Mouse (Mus musculus) hindbrain, embryonic 16.5 days (tissue): ENCODE measurements at regions not wholly inside any gene's neighbourhood (a gene's known extent, or its start where the extent isn't known, plus 50 kb on each side); places are given as distances from the start of the nearest gene placed in this dataset.

Experiments
- ATAC-seq: fragments of 200-750 bp; cut with Nextera tagmentation; 2 replicates; pipeline ENCODE4 v1.8.0; 2017; ENCODE audit warnings: moderate TSS enrichment, moderate library complexity
- H3K27ac ChIP-seq: fragments of 300-500 bp; sonication (generic); 2 replicates; pipeline ENCODE4 v1.5.1; 2014; ENCODE audit warnings: low read depth, mild to moderate bottlenecking, control low read depth, low read length, moderate library complexity
- H3K27me3 ChIP-seq: fragments of 300-500 bp; sonication (generic); replicated peaks from 2 replicates; pipeline ENCODE4 v1.6.1; 2014; ENCODE audit warnings: low read length; ENCODE audit not compliant: control insufficient read depth, insufficient read depth
- H3K36me3 ChIP-seq: fragments of 300-500 bp; sonication (generic); 2 replicates; pipeline ENCODE4 v1.6.1; 2014; ENCODE audit warnings: mild to moderate bottlenecking, low read length, moderate library complexity, mixed read lengths; ENCODE audit not compliant: control insufficient read depth, insufficient read depth
- H3K4me1 ChIP-seq: fragments of 300-500 bp; sonication (generic); 2 replicates; pipeline ENCODE4 v1.6.1; 2014; ENCODE audit warnings: low read depth, low read length; ENCODE audit not compliant: control insufficient read depth, insufficient read depth
- H3K4me2 ChIP-seq: fragments of 300-500 bp; sonication (generic); 2 replicates; pipeline ENCODE4 v1.6.1; 2014; ENCODE audit warnings: mild to moderate bottlenecking, low read length, control low read depth, moderate library complexity
- H3K4me3 ChIP-seq: fragments of 300-500 bp; sonication (generic); 2 replicates; pipeline ENCODE4 v1.5.1; 2014; ENCODE audit warnings: mild to moderate bottlenecking, low read length, control low read depth, moderate library complexity
- H3K9ac ChIP-seq: fragments of 300-500 bp; sonication (generic); 2 replicates; pipeline ENCODE4 v1.6.1; 2014; ENCODE audit warnings: low read depth, mild to moderate bottlenecking, control low read depth, low read length, moderate library complexity
- H3K9me3 ChIP-seq: fragments of 300-500 bp; sonication (generic); 2 replicates; pipeline ENCODE4 v1.6.1; 2014; ENCODE audit warnings: mild to moderate bottlenecking, low read length, moderate library complexity; ENCODE audit not compliant: control insufficient read depth
- WGBS: fragments of 180-500 bp; shearing (Covaris S2); extraction: QIAGEN DNeasy Blood & Tissue Kit; methylation state at CpG from one replicate; pipeline ENCODE4 v1.1.7; 2014; 5-methylcytosine and 5-hydroxymethylcytosine counted together

DNA sequence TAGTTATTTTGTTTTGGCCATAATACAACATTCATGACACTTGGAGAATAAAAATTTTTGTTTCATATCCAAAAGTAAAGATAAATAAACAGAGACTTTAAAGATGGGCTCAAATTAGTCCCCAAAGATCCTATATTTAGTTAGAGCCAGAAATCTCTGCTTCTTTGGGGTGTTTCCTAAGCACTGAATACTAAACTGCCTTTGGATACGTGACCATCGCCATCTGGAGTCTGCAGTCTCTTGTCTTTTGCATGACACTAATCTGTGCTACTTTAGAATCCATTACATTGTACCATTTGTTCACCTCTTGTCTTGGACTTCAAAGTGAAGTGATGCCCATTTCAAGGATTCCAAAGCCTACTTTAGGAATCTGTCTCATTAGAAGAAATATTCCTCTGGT, 92.5 kb upstream of the Ift57 start:
- Histone ChIP-seq H3K4me3 (no peak overlapping the region), H3K36me3 (no peaks in the 10 kb centered on the region), H3K4me1 (no peaks in the 10 kb centered on the region), H3K27ac (no peak overlapping the region), H3K27me3 (no peaks in the 10 kb centered on the region), H3K9me3 (peaks cover under 1% of the 10 kb centered on the region; the same call in 1 of the 2 replicates), H3K9ac (no peak overlapping the region), H3K4me2 (no peak overlapping the region)
- ATAC-seq, result no peak
- WGBS, result 84% methylated on average over 2 of the region's 2 CpGs

DNA sequence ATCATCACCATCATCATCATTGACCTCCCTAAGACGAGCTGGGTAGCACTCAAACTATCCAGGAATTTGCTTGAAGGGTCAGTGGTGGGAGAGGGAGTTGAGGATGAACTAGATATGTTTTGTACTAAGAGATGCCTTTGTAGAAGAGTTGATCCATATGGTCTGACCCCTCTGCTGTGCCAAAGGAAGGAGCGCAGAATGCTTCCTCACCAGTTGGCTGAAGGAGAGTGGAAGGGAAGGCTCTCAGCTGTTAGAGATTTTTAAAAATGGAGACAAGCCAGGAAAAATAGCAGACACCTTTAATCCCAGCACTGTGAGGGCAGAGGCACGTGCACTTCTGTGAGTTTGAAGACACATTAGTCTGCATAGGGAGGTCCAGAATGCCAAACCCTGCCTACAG, 84.2 kb upstream of the Ift57 start:
- Histone ChIP-seq H3K27me3 (no peaks in the 10 kb centered on the region), H3K4me1 (no peaks in the 10 kb centered on the region), H3K27ac (no peak overlapping the region), H3K4me3 (no peak overlapping the region), H3K4me2 (no peak overlapping the region), H3K9ac (no peak overlapping the region), H3K9me3 (peaks cover 4% of the 10 kb centered on the region; the same call in 1 of the 2 replicates), H3K36me3 (no peaks in the 10 kb centered on the region)
- ATAC-seq, result no peak
- WGBS, result 81% methylated on average over 3 of the region's 3 CpGs

DNA sequence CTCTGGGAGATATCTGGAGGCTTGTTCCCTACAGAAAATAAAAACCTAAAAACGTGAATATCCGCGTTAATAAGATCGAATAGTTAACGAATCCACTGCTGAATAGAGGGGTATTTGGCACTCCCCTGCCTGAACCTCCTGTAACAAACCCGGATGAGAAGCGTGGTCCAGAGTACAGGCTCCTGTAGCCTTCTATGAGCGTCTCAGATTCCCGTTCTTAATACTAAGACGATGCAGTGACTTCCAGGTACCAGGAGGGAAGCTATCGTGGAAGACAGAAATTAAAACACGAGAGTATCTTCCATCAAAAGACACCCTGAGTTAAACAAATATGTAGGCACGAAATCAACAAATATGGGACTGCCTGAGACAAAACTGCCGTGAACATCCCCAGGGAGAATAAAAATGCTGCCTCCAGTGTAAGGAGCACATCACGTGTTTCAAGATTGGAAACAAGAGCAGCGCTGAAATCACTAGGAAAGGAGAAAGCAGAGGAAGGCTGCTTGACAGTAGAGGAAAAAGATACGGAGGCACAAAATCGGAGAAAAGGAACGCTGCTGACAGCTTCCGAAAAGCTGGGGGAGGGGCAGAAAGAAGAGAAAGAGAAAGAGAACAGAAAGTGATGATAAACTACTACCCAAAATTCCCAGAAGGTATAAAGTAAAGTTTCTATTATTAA, 83.6 kb upstream of the Ift57 start:
- H3K36me3 ChIP-seq, result no peaks in the 10 kb centered on the region
- H3K9me3 ChIP-seq, result peaks cover 4% of the 10 kb centered on the region; the same call in 1 of the 2 replicates
- peak overlapping the region; percentile 39 for H3K4me2 ChIP-seq
- no peak overlapping the region for H3K9ac ChIP-seq
- no peak overlapping the region for H3K27ac ChIP-seq
- 67% methylated on average over 20 of the region's 20 CpGs for WGBS
- no peak for ATAC-seq
- H3K4me1 ChIP-seq, result no peaks in the 10 kb centered on the region
- H3K4me3 ChIP-seq, result peak overlapping the region; percentile 7; the same call in 1 of the 2 replicates
- H3K27me3 ChIP-seq, result no peaks in the 10 kb centered on the region

DNA sequence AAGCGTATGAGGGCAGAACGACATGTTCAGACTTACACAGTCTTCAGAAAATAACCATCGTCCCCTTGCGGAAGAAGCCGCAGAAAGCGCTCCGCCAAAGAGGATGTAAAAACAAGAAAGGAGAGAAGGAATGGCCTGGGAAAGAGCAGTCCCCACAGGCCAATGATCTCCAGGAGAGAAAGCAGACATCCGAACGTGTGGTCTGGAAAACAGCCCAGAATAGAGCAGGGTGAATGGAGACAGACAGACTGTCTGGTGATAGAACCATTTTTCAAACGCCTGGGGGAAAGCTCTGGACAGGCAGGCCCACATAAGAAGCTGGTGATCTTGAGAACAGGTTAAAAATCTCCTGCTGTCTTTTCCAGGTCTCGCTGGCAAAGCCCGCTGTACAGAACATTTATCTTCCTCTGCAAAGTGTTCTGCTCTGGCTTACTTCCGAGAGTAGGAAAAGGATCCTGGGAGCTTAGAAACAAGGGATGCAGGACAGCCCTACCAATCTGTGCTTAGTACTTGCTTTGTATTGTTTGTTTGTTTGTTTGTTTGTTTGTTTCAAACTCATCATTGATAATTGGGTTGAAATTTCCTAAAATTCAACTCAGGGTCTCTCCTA, 82.7 kb upstream of the Ift57 start:
- no peaks in the 10 kb centered on the region for H3K36me3 ChIP-seq
- H3K4me2 ChIP-seq, result peak overlapping the region; percentile 39
- peak overlapping the region; percentile 1; the same call in 1 of the 2 replicates for H3K4me3 ChIP-seq
- H3K9ac ChIP-seq, result no peak overlapping the region
- H3K4me1 ChIP-seq, result no peaks in the 10 kb centered on the region
- H3K27ac ChIP-seq, result no peak overlapping the region
- H3K9me3 ChIP-seq, result peaks cover 4% of the 10 kb centered on the region; the same call in 1 of the 2 replicates
- peak; percentile 91 for ATAC-seq
- 59% methylated on average over 13 of the region's 13 CpGs for WGBS
- H3K27me3 ChIP-seq, result no peaks in the 10 kb centered on the region

DNA sequence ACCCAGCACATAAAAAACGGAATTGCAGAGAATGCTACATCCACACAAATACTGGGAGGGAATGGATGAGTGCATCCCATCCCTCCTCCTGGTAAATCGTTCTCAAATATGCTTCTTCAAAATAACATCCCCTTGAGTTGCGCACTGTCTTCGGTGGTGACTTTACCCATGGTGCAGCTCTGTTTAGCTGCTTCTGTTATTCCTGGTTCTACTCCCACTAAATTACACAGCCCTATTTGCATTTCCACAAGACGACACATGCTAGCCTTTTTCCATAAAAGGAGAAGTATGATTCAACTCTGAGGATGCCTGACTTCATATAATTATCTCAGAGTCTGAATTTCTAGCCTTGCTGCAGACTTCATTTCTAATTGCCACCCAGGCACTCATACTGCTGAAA, 65.5 kb upstream of the Ift57 start:
- H3K9ac ChIP-seq, result no peak overlapping the region
- no peaks in the 10 kb centered on the region for H3K4me1 ChIP-seq
- ATAC-seq, result no peak
- H3K36me3 ChIP-seq, result no peaks in the 10 kb centered on the region
- H3K4me3 ChIP-seq, result no peak overlapping the region
- no peak overlapping the region for H3K4me2 ChIP-seq
- no peaks in the 10 kb centered on the region for H3K27me3 ChIP-seq
- no peaks in the 10 kb centered on the region for H3K9me3 ChIP-seq
- H3K27ac ChIP-seq, result no peak overlapping the region
- WGBS, result 83% methylated on average over 5 of the region's 5 CpGs

DNA sequence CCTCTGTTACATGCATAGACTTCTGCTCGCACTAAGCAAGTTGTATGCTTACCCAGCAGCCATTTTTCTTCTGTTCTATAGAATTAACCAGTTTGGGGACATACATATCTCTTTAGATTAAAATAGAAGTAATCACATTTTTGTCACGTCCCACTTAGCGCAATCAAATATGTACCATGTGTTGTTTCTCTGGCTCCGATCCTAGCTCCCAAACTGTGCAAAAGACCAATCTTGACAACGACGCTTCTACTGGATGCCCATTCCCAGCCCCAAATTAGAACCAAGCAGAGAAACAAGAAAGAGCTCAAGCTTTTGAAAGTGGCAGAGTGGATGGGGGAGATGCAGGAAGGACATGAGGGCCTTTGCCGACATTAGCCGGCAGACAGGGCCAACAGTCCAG, 63.5 kb upstream of the Ift57 start:
- Histone ChIP-seq H3K4me2 (no peak overlapping the region), H3K9ac (no peak overlapping the region), H3K27ac (no peak overlapping the region), H3K9me3 (no peaks in the 10 kb centered on the region), H3K27me3 (no peaks in the 10 kb centered on the region), H3K36me3 (no peaks in the 10 kb centered on the region), H3K4me3 (no peak overlapping the region), H3K4me1 (no peaks in the 10 kb centered on the region)
- WGBS, result 90% methylated on average over 8 of the region's 8 CpGs
- ATAC-seq, result no peak

DNA sequence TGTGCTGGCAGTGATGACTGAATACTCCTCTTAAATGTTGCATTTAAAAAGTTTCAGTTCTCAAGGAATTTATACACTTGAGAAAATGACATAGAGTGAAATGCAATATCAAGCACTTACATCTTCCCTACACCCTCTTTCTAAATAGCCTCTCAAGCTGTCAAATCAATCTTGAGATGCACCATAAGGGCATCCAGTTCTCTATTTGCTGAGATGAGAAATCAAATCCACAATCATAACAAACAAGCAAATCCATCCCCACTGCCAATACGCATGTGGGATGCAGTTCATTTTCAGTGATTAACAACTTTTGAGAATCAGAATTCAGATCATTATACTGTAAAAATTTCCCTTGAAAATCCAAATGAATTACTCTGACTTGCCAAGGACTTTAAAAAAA, 62.6 kb upstream of the Ift57 start:
- Histone ChIP-seq H3K27ac (no peak overlapping the region), H3K36me3 (no peaks in the 10 kb centered on the region), H3K4me3 (no peak overlapping the region), H3K4me1 (no peaks in the 10 kb centered on the region), H3K9ac (no peak overlapping the region), H3K4me2 (no peak overlapping the region), H3K9me3 (no peaks in the 10 kb centered on the region), H3K27me3 (no peaks in the 10 kb centered on the region)
- ATAC-seq, result no peak
- WGBS, result 88% methylated on average over 1 of the region's 1 CpGs

DNA sequence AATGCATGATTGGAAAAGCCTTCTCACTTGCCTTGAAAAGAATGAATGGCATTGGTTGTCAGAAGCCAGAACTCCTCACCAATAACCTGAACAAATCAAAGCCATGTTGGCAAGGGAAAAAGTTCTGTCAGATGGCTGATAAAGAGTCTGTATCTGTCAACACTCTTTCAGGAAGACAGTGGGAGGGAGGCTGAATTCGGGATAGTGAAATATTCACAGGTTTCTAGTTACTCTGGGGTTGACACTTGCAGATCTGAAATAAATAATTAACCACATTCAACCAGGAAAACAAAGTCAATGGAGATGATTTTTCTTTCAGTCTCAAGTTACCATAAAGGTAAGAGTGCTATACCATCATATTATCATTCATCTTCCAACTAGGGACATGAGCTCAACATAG, 56.3 kb upstream of the Ift57 start:
- no peak overlapping the region for H3K4me2 ChIP-seq
- H3K4me3 ChIP-seq, result no peak overlapping the region
- no peaks in the 10 kb centered on the region for H3K9me3 ChIP-seq
- H3K27ac ChIP-seq, result no peak overlapping the region
- H3K9ac ChIP-seq, result no peak overlapping the region
- no peaks in the 10 kb centered on the region for H3K27me3 ChIP-seq
- WGBS, result 70% methylated on average over 1 of the region's 1 CpGs
- no peak for ATAC-seq
- H3K4me1 ChIP-seq, result no peaks in the 10 kb centered on the region
- H3K36me3 ChIP-seq, result no peaks in the 10 kb centered on the region

DNA sequence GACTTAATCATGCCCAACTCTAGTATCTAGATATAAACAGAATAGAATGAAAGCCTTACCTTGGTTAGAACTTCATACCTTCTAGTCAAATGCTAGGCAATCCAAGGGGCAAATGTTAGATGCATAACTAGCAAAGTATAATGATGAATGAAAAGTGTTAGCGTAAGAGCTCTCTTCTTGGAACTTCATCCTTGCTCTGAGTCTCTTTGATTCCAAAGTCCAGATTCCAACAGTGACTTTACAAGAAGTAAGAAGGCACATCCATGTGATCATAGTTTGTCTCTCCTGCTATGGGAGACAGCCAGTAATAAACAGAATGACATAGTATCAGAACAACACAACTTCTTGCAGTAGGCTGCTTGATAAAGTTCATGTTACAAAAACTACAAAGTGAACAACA, 54.6 kb upstream of the Ift57 start:
- no peak for ATAC-seq
- WGBS, result 94% methylated on average over 1 of the region's 1 CpGs
- Histone ChIP-seq H3K27ac (no peak overlapping the region), H3K4me2 (no peak overlapping the region), H3K9ac (no peak overlapping the region), H3K27me3 (no peaks in the 10 kb centered on the region), H3K4me3 (no peak overlapping the region), H3K4me1 (no peaks in the 10 kb centered on the region), H3K36me3 (no peaks in the 10 kb centered on the region), H3K9me3 (no peaks in the 10 kb centered on the region)
